Mouse (Mus musculus) skeletal muscle tissue, adult 2 months (tissue): ENCODE data around the gene Zfp937.
A peak's percentile ranks its signal among the peaks of the same experiment; 100 is the strongest.
"Not testable (repeated sequence)": the region's sequence is repeated elsewhere in the genome, so short reads cannot be mapped to it uniquely, and the experiment has no call there.

Experiments used
- DNase-seq: peaks from one replicate; pipeline ENCODE4 v3.0.0-alpha.2; 2012; ENCODE audit warnings: low read depth, low spot score

Gene Zfp937

DNA sequence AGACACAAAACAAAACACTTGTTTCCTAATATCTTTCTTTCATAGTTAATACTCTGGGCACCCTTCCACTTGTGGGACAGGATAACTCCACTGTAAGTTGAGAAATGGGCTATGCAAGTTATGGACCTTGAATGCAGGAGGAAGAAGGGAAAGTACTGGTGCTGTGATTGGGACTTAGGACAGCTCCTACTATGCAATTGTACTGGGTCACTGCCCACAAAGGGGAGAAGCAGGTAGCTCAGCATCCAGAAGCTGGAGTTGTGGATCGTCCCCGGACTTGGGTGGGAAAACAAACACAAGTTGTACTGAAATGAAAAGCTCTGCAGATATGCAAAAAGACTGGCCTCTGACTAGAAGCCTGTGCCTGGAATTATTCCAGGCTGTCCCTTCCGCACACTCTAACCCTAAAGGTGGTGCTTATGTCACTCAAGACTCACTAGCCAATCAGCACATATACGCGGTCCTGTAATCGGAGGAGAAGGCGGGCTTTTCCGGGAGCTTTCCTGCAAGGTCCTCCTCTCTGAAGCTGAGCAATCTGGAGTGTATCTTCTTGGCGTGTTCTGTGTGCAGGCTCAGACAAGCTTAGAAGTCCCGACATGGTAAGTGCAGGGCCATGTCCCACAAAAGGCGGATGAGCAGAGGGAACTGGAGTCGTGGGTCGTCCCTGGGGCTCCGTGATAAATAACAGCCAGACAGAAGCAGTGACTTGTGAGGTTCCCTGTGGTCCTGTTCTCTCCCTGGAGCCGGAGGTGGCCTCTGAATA is at the start of gene Zfp937:
TSS of gene Zfp937 (plus strand) at position 474 of the 763 bp plus-strand sequence.
- peak; percentile 50 for DNase-seq

GRCm38 (mm10) chr2:150173833-150174232 is 44.0 kb upstream of the Zfp937 start:
- no peak for DNase-seq

- not testable (repeated sequence) for DNase-seq
These were observed 38.3 kb upstream of the Zfp937 start, which contains the start of gene Gm10770 for GRCm38 (mm10) chr2:150179579-150179978. Gene Gm10770, minus strand, starts transcription at chr2:150179679.

DNA sequence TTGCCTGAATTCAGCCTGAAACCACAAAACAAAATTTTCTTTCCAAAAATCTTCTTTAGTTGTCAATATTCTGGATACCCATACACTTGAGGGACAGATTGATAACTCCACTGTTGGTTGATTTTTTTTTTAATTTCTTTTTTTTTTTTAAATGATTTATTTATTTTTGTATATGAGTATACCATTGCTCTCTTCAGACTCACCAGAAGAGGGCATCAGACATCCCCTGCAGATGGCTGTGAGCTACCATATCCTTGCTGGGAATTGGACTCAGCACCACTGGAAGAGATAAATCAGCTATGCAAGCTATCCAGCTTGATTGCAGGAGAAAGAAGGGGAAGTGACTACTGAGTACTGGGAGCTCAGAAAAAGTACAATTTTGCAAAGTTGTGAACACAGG is 36.8 kb upstream of the Zfp937 start:
- DNase-seq: not testable (repeated sequence)

DNA sequence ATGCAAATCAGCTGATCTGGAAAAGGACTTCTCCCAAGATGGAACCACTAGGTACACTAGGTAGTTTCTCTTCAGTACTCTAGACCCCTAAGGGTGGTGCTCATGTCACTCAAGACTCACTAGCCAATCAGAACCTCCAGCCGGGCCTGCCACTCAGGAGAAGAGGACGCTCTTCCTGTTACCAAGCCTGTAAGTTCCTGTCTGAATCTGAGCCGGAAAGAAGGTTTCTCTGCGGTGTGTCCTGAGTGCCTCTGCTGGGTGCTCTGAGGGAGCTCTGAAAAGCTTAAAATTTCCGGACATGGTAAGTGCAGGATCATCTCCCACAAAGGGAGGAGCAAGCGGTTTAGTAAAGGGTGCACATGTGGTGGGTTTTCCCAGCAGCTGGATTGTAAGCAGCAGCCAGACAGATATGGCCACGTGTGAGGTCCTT is 36.3 kb upstream of the Zfp937 start, which contains the start of gene Gm14139:
TSS of gene Gm14139 (plus strand) at position 186 of the 430 bp plus-strand sequence.
- DNase-seq: not testable (repeated sequence)

DNA sequence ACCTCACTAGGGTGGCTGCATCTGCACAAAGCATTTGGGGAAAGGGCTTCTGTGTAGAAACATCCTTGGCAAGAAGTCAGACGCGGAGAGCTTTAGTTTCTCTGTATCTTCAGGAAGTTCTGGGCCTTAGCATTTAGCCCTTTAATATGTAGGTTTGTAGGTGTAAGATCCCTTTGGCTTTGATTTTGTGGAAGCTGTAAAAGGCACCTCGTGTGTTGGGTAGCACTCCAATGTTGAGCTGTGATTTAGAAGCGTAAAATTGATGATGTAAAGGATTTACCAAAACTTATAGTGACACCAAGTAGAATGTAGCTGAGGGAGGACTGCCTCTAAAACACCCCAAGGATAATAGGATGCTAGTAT is 471 bp downstream of the Zfp937 start:
- not testable (repeated sequence) for DNase-seq

GRCm38 (mm10) chr2:150223263-150223662 is 5.4 kb downstream of the Zfp937 start:
- not testable (repeated sequence) for DNase-seq

DNA sequence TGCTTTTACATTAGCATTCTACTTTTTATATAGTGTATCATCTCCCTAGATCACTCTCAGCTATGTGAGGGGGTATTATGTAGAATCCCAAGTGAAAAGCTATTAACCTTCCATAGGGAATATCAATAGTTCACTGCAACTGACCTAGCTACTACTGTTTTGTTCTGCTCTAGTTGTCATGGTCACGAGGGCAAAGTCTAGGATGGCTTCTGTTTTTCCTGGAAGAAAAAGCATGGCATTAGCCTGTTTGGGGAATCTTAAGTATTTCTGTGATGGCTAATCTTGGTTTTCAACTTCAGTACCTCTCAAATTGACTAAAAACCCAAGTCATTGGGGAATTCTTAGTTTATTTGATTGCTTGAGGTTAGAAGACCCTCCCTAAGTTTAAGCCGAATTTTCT is 25.3 kb downstream of the Zfp937 start:
- no peak for DNase-seq

- DNase-seq: not testable (repeated sequence)
These were observed 37.6 kb downstream of the Zfp937 start, which contains the start of gene Gm21994 for GRCm38 (mm10) chr2:150255491-150255890. Gene Gm21994, minus strand, starts transcription at chr2:150255591.

GRCm38 (mm10) chr2:150256861-150257260 is 39.0 kb downstream of the Zfp937 start:
- not testable (repeated sequence) for DNase-seq

- DNase-seq: not testable (repeated sequence)
These were observed 39.4 kb downstream of the Zfp937 start, which contains the start of gene Gm14124 for GRCm38 (mm10) chr2:150257291-150257690. Gene Gm14124, plus strand, starts transcription at chr2:150257517.
